Mouse (Mus musculus): ENCODE results near the gene Slc35e3.
"Not testable (repeated sequence)": the region's sequence is repeated elsewhere in the genome, so short reads cannot be mapped to it uniquely, and the experiment has no call there.

The Slc35e3 gene

GRCm38 (mm10) chr10:117748276-117749049 lies 2.3 kb upstream of the Slc35e3 start:
- peak; percentile 68 for DNase-seq

- DNase-seq, result no peak
These were observed 1.5 kb upstream of the Slc35e3 start for GRCm38 (mm10) chr10:117747711-117748110.

GRCm38 (mm10) chr10:117745570-117746296 lies 432 bp downstream of the Slc35e3 start:
- peak; percentile 23 for DNase-seq

GRCm38 (mm10) chr10:117743917-117744316 lies 2.2 kb downstream of the Slc35e3 start:
- DNase-seq, result no peak

GRCm38 (mm10) chr10:117743182-117743581 lies 3.0 kb downstream of the Slc35e3 start:
- no peak for DNase-seq

- DNase-seq, result no peak
These were observed 3.5 kb downstream of the Slc35e3 start for GRCm38 (mm10) chr10:117742618-117743017.

GRCm38 (mm10) chr10:117741698-117742475 lies 4.3 kb downstream of the Slc35e3 start:
- DNase-seq, result no peak

- no peak for DNase-seq
These were observed 5.2 kb downstream of the Slc35e3 start for GRCm38 (mm10) chr10:117740921-117741320.

GRCm38 (mm10) chr10:117740171-117740570 lies 6.0 kb downstream of the Slc35e3 start:
- no peak for DNase-seq

- DNase-seq, result no peak
These were observed 6.6 kb downstream of the Slc35e3 start for GRCm38 (mm10) chr10:117739648-117739948.

GRCm38 (mm10) chr10:117738928-117739647 lies 7.1 kb downstream of the Slc35e3 start:
- DNase-seq, result no peak

- DNase-seq, result no peak
These were observed 7.8 kb downstream of the Slc35e3 start for GRCm38 (mm10) chr10:117738140-117738921.

- DNase-seq, result not testable (repeated sequence)
These were observed 8.7 kb downstream of the Slc35e3 start for GRCm38 (mm10) chr10:117737498-117737897.

GRCm38 (mm10) chr10:117737075-117737474 lies 9.1 kb downstream of the Slc35e3 start:
- DNase-seq, result peak; percentile 29

- no peak for DNase-seq
These were observed 9.6 kb downstream of the Slc35e3 start for GRCm38 (mm10) chr10:117736573-117736972.

- DNase-seq, result not testable (repeated sequence)
These were observed 10.8 kb downstream of the Slc35e3 start for GRCm38 (mm10) chr10:117735396-117735795.

GRCm38 (mm10) chr10:117734104-117734852 lies 11.9 kb downstream of the Slc35e3 start:
- peak; percentile 43 for DNase-seq

- not testable (repeated sequence) for DNase-seq
These were observed 12.5 kb downstream of the Slc35e3 start for GRCm38 (mm10) chr10:117733626-117734025.

- DNase-seq, result no peak
These were observed 13.1 kb downstream of the Slc35e3 start for GRCm38 (mm10) chr10:117732962-117733592.

GRCm38 (mm10) chr10:117732184-117732583 lies 14.0 kb downstream of the Slc35e3 start:
- no peak for DNase-seq

Data from kidney, postnatal 14 days (tissue).